Mouse (Mus musculus) CD4-positive, CD25-positive, alpha-beta regulatory T cell, adult 4 months (primary cell): Measurements from ENCODE around the gene Foxe1. TPM values are rescaled to one million over a fixed set of nuclear protein-coding genes. Genes with fewer than 3 reads are reported as not detected.

Experiments used
- polyA plus RNA-seq, 2 experiments: library from polyadenylated mRNA; unstranded; fragments of 100-300 nt; shearing (Covaris generic); gene quantifications; one replicate each; pipeline ENCODE4 v1.2.1; 2017

The Foxe1 gene
- polyA plus RNA-seq, 2 experiments from 2014 or later: not detected

Other genes starting within 250 kb of the Foxe1 start
- gene Ncbp1, start 205.0 kb upstream of the Foxe1 start, polyA plus RNA-seq: 10 to 100 TPM; 37.0 to 44.2 TPM
- 10 to 100 TPM; 31.1 to 32.8 TPM for gene Tstd2, start 204.9 kb upstream of the Foxe1 start, polyA plus RNA-seq
- 10 to 100 TPM; 13.3 to 16.8 TPM for gene Xpa, start 147.3 kb upstream of the Foxe1 start, polyA plus RNA-seq
- 10 to 100 TPM; 20.9 TPM for gene Trmo, start 45.8 kb downstream of the Foxe1 start, polyA plus RNA-seq
- under 1 TPM in 1 of 2 experiments, not detected in 1; 0.36 TPM for gene Hemgn, start 69.9 kb downstream of the Foxe1 start, polyA plus RNA-seq
- gene Anp32b, start 107.3 kb downstream of the Foxe1 start, polyA plus RNA-seq: 10 to 100 TPM; 36.6 to 47.9 TPM
- gene Nans, start 145.6 kb downstream of the Foxe1 start, polyA plus RNA-seq: 10 to 100 TPM; 67.1 to 69.6 TPM
- gene Trim14, start 192.5 kb downstream of the Foxe1 start, polyA plus RNA-seq: 10 to 100 TPM; 33.2 to 35.8 TPM